Mouse (Mus musculus) neutrophil, adult 5-6 weeks (primary cell): ENCODE results near the gene Prkcq. TPM values are rescaled to one million over a fixed set of nuclear protein-coding genes. Genes with fewer than 3 reads are reported as not detected.

Experiments used
- ATAC-seq: fragments of 151-379, 151-347 bp; 2 replicates; pipeline ENCODE4 v1.8.0; 2017; ENCODE audit warnings: mild to moderate bottlenecking, moderate TSS enrichment; ENCODE audit not compliant: insufficient number of reproducible peaks, poor library complexity, low FRiP score, severe bottlenecking; ENCODE audit errors: extremely low read depth
- total RNA-seq: library from RNA; stranded (forward); fragments of 200-1000 nt; gene quantifications from 2 replicates; pipeline ENCODE4 v1.2.3, GENCODE M21; 2017

Prkcq gene
- total RNA-seq = 21.2 and 22.0 TPM in 2 replicates

- ATAC-seq = peak; percentile 28; the same call in 1 of the 2 replicates
Observed at GRCm38 (mm10) chr2:11171754-11172501, at the start of gene Prkcq. Gene Prkcq (plus strand): TSS chr2:11172108.

GRCm38 (mm10) chr2:11130881-11131280 is 41.0 kb upstream of the Prkcq start:
- no peak for ATAC-seq

- ATAC-seq = no peak
Observed at GRCm38 (mm10) chr2:11135718-11136117, 36.2 kb upstream of the Prkcq start.

- ATAC-seq = no peak
Observed at GRCm38 (mm10) chr2:11138076-11138475, 33.8 kb upstream of the Prkcq start.

GRCm38 (mm10) chr2:11139518-11140152 is 32.3 kb upstream of the Prkcq start:
- ATAC-seq = no peak

- ATAC-seq = no peak
Observed at GRCm38 (mm10) chr2:11140385-11140784, 31.5 kb upstream of the Prkcq start.

GRCm38 (mm10) chr2:11149091-11149490 is 22.8 kb upstream of the Prkcq start:
- no peak for ATAC-seq

GRCm38 (mm10) chr2:11150975-11151374 is 20.9 kb upstream of the Prkcq start:
- no peak for ATAC-seq

GRCm38 (mm10) chr2:11151655-11152323 is 20.1 kb upstream of the Prkcq start:
- no peak for ATAC-seq

GRCm38 (mm10) chr2:11159641-11160040 is 12.3 kb upstream of the Prkcq start:
- no peak for ATAC-seq

GRCm38 (mm10) chr2:11160696-11161095 is 11.2 kb upstream of the Prkcq start:
- no peak for ATAC-seq

GRCm38 (mm10) chr2:11161336-11161735 is 10.6 kb upstream of the Prkcq start:
- ATAC-seq = no peak

- ATAC-seq = no peak
Observed at GRCm38 (mm10) chr2:11162701-11163100, 9.2 kb upstream of the Prkcq start.

GRCm38 (mm10) chr2:11164170-11164569 is 7.7 kb upstream of the Prkcq start:
- no peak for ATAC-seq

GRCm38 (mm10) chr2:11169721-11170335 is 2.1 kb upstream of the Prkcq start:
- ATAC-seq = no peak

- ATAC-seq = no peak
Observed at GRCm38 (mm10) chr2:11172831-11173414, 1.0 kb downstream of the Prkcq start.

GRCm38 (mm10) chr2:11173521-11173920 is 1.6 kb downstream of the Prkcq start:
- ATAC-seq = no peak

GRCm38 (mm10) chr2:11174101-11174500 is 2.2 kb downstream of the Prkcq start:
- no peak for ATAC-seq

GRCm38 (mm10) chr2:11177880-11178279 is 6.0 kb downstream of the Prkcq start:
- ATAC-seq = no peak
